Mouse (Mus musculus): Measurements from ENCODE around the gene Creb3l2.

GRCm38 (mm10) chr6:37286134-37286533 is 155.8 kb downstream of the Creb3l2 start:
- TF ChIP-seq CTCF (IDR thresholded peaks at IDR 0.05; ENCODE audit: extremely low read depth, insufficient read depth, insufficient read length, insufficient replicate concordance) (no peak), POLR2A (IDR thresholded peaks at IDR 0.05; ENCODE audit: low read depth, low read length) (no peak)
